Mouse (Mus musculus) intestine, embryonic 15.5 days (tissue): ENCODE data around the gene Mrpl52. TPM values are rescaled to one million over a fixed set of nuclear protein-coding genes. Genes with fewer than 3 reads are reported as not detected.

Source experiments
- ATAC-seq: fragments of 200-750 bp; cut with Nextera tagmentation; 2 replicates; pipeline ENCODE4 v1.8.0; 2017; ENCODE audit warnings: moderate TSS enrichment, moderate library complexity
- H3K27ac ChIP-seq: fragments of 300-500 bp; sonication (generic); 2 replicates; pipeline ENCODE4 v1.5.1; 2015; ENCODE audit warnings: mild to moderate bottlenecking, inconsistent platforms
- H3K27me3 ChIP-seq: fragments of 300-500 bp; sonication (generic); replicated peaks from 2 replicates; pipeline ENCODE4 v1.6.1; 2015; ENCODE audit warnings: inconsistent platforms
- H3K36me3 ChIP-seq: fragments of 300-500 bp; sonication (generic); 2 replicates; pipeline ENCODE4 v1.6.1; 2015; ENCODE audit warnings: inconsistent platforms
- H3K4me1 ChIP-seq: fragments of 300-500 bp; sonication (generic); replicated peaks from 2 replicates; pipeline ENCODE4 v1.6.1; 2015; ENCODE audit warnings: inconsistent platforms
- H3K4me2 ChIP-seq: fragments of 300-500 bp; sonication (generic); replicated peaks from 2 replicates; pipeline ENCODE4 v1.6.1; 2015; ENCODE audit warnings: mild to moderate bottlenecking, inconsistent platforms
- H3K4me3 ChIP-seq: fragments of 300-500 bp; sonication (generic); replicated peaks from 2 replicates; pipeline ENCODE4 v1.5.1; 2015; ENCODE audit warnings: inconsistent platforms
- H3K9ac ChIP-seq: fragments of 300-500 bp; sonication (generic); 2 replicates; pipeline ENCODE4 v1.6.1; 2015; ENCODE audit warnings: inconsistent platforms
- H3K9me3 ChIP-seq: fragments of 300-500 bp; sonication (generic); 2 replicates; pipeline ENCODE4 v1.6.1; 2016; ENCODE audit warnings: inconsistent platforms
- WGBS: fragments of 180-500 bp; shearing (Covaris S2); methylation state at CpG from one replicate; pipeline ENCODE4 v1.1.7; 2015; 5-methylcytosine and 5-hydroxymethylcytosine counted together
- polyA plus RNA-seq: library from polyadenylated mRNA; unstranded; fragments of >200 nt; fragmentation: Nextera tagmentation; extraction: Ambion mirVana; gene quantifications from 2 replicates; pipeline ENCODE4 v1.2.1, GENCODE M21; 2015

The Mrpl52 gene
- polyA plus RNA-seq, 1 experiment from 2014 or later = 308 TPM

GRCm38 (mm10) chr14:54428421-54428820, 1.7 kb downstream of the Mrpl52 start:
- no peak for ATAC-seq
- Histone ChIP-seq H3K4me2 (no peak overlapping the region), H3K36me3 (peaks cover 2% of the 10 kb centered on the region; the same call in 1 of the 2 replicates), H3K9me3 (no peaks in the 10 kb centered on the region), H3K4me3 (no peak overlapping the region), H3K27ac (no peak overlapping the region), H3K9ac (no peak overlapping the region), H3K4me1 (peaks cover 25% of the 10 kb centered on the region), H3K27me3 (no peaks in the 10 kb centered on the region)
- 73% methylated on average over 5 of the region's 5 CpGs for WGBS

DNA sequence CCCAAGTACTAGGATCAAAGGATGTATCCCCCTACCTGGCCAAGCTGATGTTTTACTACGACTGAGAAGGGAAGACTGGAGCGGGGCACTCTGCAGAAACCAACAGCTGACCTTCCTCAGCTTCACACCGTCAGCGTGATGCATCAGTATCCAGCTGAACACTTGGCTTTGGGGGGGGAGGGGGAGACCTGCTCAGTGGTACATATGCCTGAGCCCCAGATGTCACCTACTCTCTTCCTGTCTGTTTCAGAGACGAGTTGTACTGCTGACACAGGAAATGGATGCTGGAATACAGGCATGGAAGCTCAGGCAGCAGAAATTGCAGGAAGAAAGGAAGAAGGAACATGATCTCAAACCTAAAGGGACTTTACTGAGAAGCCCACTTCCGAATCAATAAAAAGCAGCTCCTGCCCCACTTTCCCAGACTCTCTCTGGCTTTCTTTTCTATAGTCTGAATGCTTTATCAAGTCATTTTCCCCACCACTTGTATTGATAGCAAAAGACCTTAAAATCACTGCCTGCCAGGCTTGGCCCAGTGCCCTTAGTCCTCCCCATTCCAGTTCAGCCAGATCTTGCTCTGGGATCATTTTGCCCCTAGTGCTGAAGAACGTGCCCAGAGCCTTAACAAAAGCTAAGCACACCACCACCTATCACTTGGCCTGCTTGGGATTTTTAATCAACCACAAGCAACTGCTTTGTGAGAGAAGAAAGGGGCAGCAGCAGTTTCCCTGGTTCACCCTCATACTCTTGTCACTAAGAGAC, 2.8 kb downstream of the Mrpl52 start:
- 49% methylated on average over 7 of the region's 7 CpGs for WGBS
- peaks cover 2% of the 10 kb centered on the region; the same call in 1 of the 2 replicates for H3K36me3 ChIP-seq
- peak overlapping the region; percentile 77; the same call in 1 of the 2 replicates for H3K4me2 ChIP-seq
- H3K4me1 ChIP-seq = peaks cover 34% of the 10 kb centered on the region
- no peak overlapping the region for H3K9ac ChIP-seq
- H3K27me3 ChIP-seq = no peaks in the 10 kb centered on the region
- peak overlapping the region; percentile 97; the same call in 1 of the 2 replicates for H3K27ac ChIP-seq
- no peak overlapping the region for H3K4me3 ChIP-seq
- no peak for ATAC-seq
- no peaks in the 10 kb centered on the region for H3K9me3 ChIP-seq

GRCm38 (mm10) chr14:54430406-54431145, 3.9 kb downstream of the Mrpl52 start:
- H3K4me2 ChIP-seq = peak overlapping the region; percentile 77
- no peaks in the 10 kb centered on the region for H3K27me3 ChIP-seq
- peak overlapping the region; percentile 98 for H3K9ac ChIP-seq
- no peaks in the 10 kb centered on the region for H3K9me3 ChIP-seq
- H3K4me1 ChIP-seq = peaks cover 39% of the 10 kb centered on the region
- 6% methylated on average over 18 of the region's 18 CpGs for WGBS
- H3K36me3 ChIP-seq = peaks cover 2% of the 10 kb centered on the region; the same call in 1 of the 2 replicates
- H3K4me3 ChIP-seq = peak overlapping the region; percentile 77
- ATAC-seq = no peak
- H3K27ac ChIP-seq = peak overlapping the region; percentile 97

- Histone ChIP-seq H3K9me3 (no peaks in the 10 kb centered on the region), H3K4me2 (peak within 1 kb of the TSS; percentile 77), H3K4me3 (peak within 1 kb of the TSS; percentile 77), H3K27ac (peak within 1 kb of the TSS; percentile 97), H3K27me3 (no peaks in the 10 kb centered on the region), H3K36me3 (peaks cover 6% of the 10 kb centered on the region), H3K4me1 (peaks cover 39% of the 10 kb centered on the region), H3K9ac (peak within 1 kb of the TSS; percentile 98)
- peak; percentile 48 for ATAC-seq
- WGBS = 0% methylated on average over 48 of the region's 49 CpGs
These were observed 4.8 kb downstream of the Mrpl52 start, which contains the start of gene Mmp14 for GRCm38 (mm10) chr14:54431334-54432077. Gene Mmp14 (plus strand): TSS chr14:54431612.

- peaks cover 39% of the 10 kb centered on the region for H3K4me1 ChIP-seq
- H3K4me2 ChIP-seq = peak overlapping the region; percentile 77
- H3K27ac ChIP-seq = peak overlapping the region; percentile 97
- 1% methylated on average over 54 of the region's 54 CpGs for whole genome bisulfite sequencing
- peak overlapping the region; percentile 77 for H3K4me3 ChIP-seq
- H3K27me3 ChIP-seq = no peaks in the 10 kb centered on the region
- no peaks in the 10 kb centered on the region for H3K9me3 ChIP-seq
- ATAC-seq = peak; percentile 24
- peaks cover 13% of the 10 kb centered on the region for H3K36me3 ChIP-seq
- H3K9ac ChIP-seq = peak overlapping the region; percentile 98
These were observed 5.5 kb downstream of the Mrpl52 start for GRCm38 (mm10) chr14:54432078-54432836.

GRCm38 (mm10) chr14:54432837-54433830, 6.4 kb downstream of the Mrpl52 start:
- ATAC-seq = 0 out of 2 replicates have a peak, but pooled peaks have one; percentile 3
- peak overlapping the region; percentile 77 for H3K4me2 ChIP-seq
- H3K36me3 ChIP-seq = peaks cover 18% of the 10 kb centered on the region
- peaks cover 36% of the 10 kb centered on the region for H3K4me1 ChIP-seq
- no peaks in the 10 kb centered on the region for H3K9me3 ChIP-seq
- 23% methylated on average over 17 of the region's 17 CpGs for WGBS
- peak overlapping the region; percentile 77 for H3K4me3 ChIP-seq
- peak overlapping the region; percentile 98 for H3K9ac ChIP-seq
- peak overlapping the region; percentile 97 for H3K27ac ChIP-seq
- no peaks in the 10 kb centered on the region for H3K27me3 ChIP-seq

DNA sequence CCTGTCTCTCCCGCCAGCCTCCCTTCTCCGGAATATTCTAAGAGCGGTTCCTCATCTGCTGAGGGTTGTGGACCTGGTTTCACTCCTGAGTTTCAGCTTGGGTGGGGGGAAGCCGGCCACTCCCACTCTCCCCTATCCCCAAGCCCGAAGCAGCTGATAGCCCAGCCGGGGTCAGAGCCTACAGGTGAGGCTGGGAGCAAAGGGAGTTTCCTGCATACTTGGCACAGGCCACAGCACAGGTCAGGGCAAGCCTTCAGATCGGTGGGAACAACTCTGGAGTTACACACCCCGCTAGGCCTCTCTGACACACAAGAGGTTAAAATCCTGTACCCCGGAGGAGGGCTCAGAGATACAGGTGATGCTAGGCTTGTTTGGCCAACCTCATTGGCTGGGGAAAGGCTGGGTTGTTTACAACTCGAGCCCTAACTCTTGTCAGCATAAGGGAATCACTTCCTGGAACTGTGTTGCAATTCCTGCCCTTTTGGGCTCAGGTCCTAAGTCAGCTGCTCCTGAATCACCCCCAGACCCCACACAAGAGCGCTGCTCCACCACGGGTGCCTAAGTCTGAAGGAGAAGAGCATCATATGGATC, 7.3 kb downstream of the Mrpl52 start:
- H3K4me1 ChIP-seq = peaks cover 36% of the 10 kb centered on the region
- peak overlapping the region; percentile 97; the same call in 1 of the 2 replicates for H3K27ac ChIP-seq
- H3K4me2 ChIP-seq = peak overlapping the region; percentile 77
- no peaks in the 10 kb centered on the region for H3K9me3 ChIP-seq
- H3K36me3 ChIP-seq = peaks cover 25% of the 10 kb centered on the region
- H3K4me3 ChIP-seq = peak overlapping the region; percentile 77
- WGBS = 40% methylated on average over 12 of the region's 12 CpGs
- no peak for ATAC-seq
- no peaks in the 10 kb centered on the region for H3K27me3 ChIP-seq
- peak overlapping the region; percentile 98 for H3K9ac ChIP-seq

GRCm38 (mm10) chr14:54435194-54435918, 8.6 kb downstream of the Mrpl52 start:
- Histone ChIP-seq H3K9ac (no peak overlapping the region), H3K4me1 (peaks cover 23% of the 10 kb centered on the region), H3K36me3 (peaks cover 32% of the 10 kb centered on the region), H3K9me3 (no peaks in the 10 kb centered on the region), H3K4me3 (no peak overlapping the region), H3K27me3 (no peaks in the 10 kb centered on the region), H3K27ac (no peak overlapping the region), H3K4me2 (no peak overlapping the region)
- ATAC-seq = no peak
- 81% methylated on average over 11 of the region's 11 CpGs for WGBS

GRCm38 (mm10) chr14:54439155-54439554, 12.4 kb downstream of the Mrpl52 start:
- 88% methylated on average over 12 of the region's 12 CpGs for WGBS
- ATAC-seq = no peak
- H3K9me3 ChIP-seq = no peaks in the 10 kb centered on the region
- H3K27ac ChIP-seq = no peak overlapping the region
- H3K4me2 ChIP-seq = no peak overlapping the region
- no peak overlapping the region for H3K4me3 ChIP-seq
- peaks cover 41% of the 10 kb centered on the region for H3K36me3 ChIP-seq
- no peaks in the 10 kb centered on the region for H3K27me3 ChIP-seq
- peaks cover 22% of the 10 kb centered on the region for H3K4me1 ChIP-seq
- H3K9ac ChIP-seq = no peak overlapping the region

DNA sequence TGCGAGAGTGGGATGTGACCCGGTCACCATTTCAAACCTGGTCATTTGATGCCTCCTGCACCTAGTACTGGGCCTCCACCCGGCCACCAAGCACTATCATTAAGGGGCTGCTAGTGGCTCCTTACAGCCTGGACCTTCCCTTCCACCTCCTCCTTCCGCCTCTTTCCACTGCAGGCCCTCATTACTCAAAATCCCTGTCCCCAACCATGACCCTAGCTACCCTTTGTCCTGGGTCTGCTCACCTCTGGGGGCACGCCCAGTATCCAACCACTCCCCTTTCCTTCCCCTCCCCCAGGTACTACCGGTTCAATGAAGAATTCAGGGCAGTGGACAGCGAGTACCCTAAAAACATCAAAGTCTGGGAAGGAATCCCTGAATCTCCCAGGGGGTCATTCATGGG, 12.9 kb downstream of the Mrpl52 start:
- Histone ChIP-seq H3K27ac (no peak overlapping the region), H3K4me3 (no peak overlapping the region), H3K9ac (no peak overlapping the region), H3K4me2 (no peak overlapping the region), H3K36me3 (peaks cover 41% of the 10 kb centered on the region), H3K27me3 (no peaks in the 10 kb centered on the region), H3K9me3 (no peaks in the 10 kb centered on the region), H3K4me1 (peaks cover 17% of the 10 kb centered on the region)
- 74% methylated on average over 7 of the region's 7 CpGs for WGBS
- no peak for ATAC-seq
